Mouse (Mus musculus): ENCODE measurements at regions not wholly inside any gene's neighbourhood (a gene's known extent, or its start where the extent isn't known, plus 50 kb on each side); places are given as distances from the start of the nearest gene placed in this dataset.

- no peak for TF ChIP-seq POLR2A (IDR thresholded peaks at IDR 0.05; ENCODE audit: low read depth, low read length)
- no peak for TF ChIP-seq CTCF (conservative IDR thresholded peaks at IDR 0.05; ENCODE audit: insufficient read depth, insufficient read length, low read depth, low read length)
Measured at GRCm38 (mm10) chr13:10971932-10972331, 611.3 kb upstream of the Chrm3 start.

Data from kidney, adult 2 months (tissue).